Mouse (Mus musculus) heart, postnatal 0 days (tissue): ENCODE results near the gene Synpo2l.

Source experiments
- CTCF ChIP-seq: IDR thresholded peaks from 2 replicates; pipeline ENCODE4 v1.5.1; 2016; ENCODE audit warnings: antibody characterized with exemption, control low read depth, low read depth
- EP300 ChIP-seq: IDR thresholded peaks from 2 replicates; pipeline ENCODE4 v1.6.1; 2016; ENCODE audit warnings: antibody characterized with exemption, low read depth

GRCm38 (mm10) chr14:20686576-20686975, 18.4 kb upstream of the Synpo2l start:
- TF ChIP-seq CTCF (no peak), EP300 (no peak)
